Mouse (Mus musculus) left cerebral cortex, adult 8-10 months (tissue): Measurements from ENCODE around the gene Sppl2b. TPM values are rescaled to one million over a fixed set of nuclear protein-coding genes. Genes with fewer than 3 reads are reported as not detected.

Experiments used
- DNase-seq, 2 experiments: peaks; one replicate each; pipeline ENCODE4 v3.0.0; 2022; ENCODE audit warnings: low spot score in 2 of 2
- total RNA-seq, 4 experiments: library from RNA; stranded (reverse); gene quantifications; 2 replicates each; pipeline ENCODE4 v1.2.4; 2022

Gene Sppl2b
- total RNA-seq, 4 experiments from 2014 or later = 42.1 to 52.3 (median 46.0) TPM

GRCm38 (mm10) chr10:80845055-80845693 lies 9.9 kb upstream of the Sppl2b start:
- DNase-seq = no peak

GRCm38 (mm10) chr10:80845732-80846131 lies 9.3 kb upstream of the Sppl2b start:
- peak in 1 of 2 experiments; percentile 72 for DNase-seq

GRCm38 (mm10) chr10:80848571-80848970 lies 6.5 kb upstream of the Sppl2b start:
- no peak for DNase-seq

GRCm38 (mm10) chr10:80855749-80856073 lies 636 bp downstream of the Sppl2b start:
- no peak for DNase-seq

GRCm38 (mm10) chr10:80856267-80856666 lies 1.2 kb downstream of the Sppl2b start:
- DNase-seq = no peak

- no peak for DNase-seq
These were observed 1.8 kb downstream of the Sppl2b start for GRCm38 (mm10) chr10:80856908-80857307.

GRCm38 (mm10) chr10:80857386-80857785 lies 2.3 kb downstream of the Sppl2b start:
- DNase-seq = peak in 1 of 2 experiments; percentile 55

GRCm38 (mm10) chr10:80857848-80858247 lies 2.8 kb downstream of the Sppl2b start:
- DNase-seq = no peak

GRCm38 (mm10) chr10:80858350-80858935 lies 3.4 kb downstream of the Sppl2b start:
- no peak for DNase-seq

- no peak for DNase-seq
These were observed 7.2 kb downstream of the Sppl2b start for GRCm38 (mm10) chr10:80862305-80862704.

GRCm38 (mm10) chr10:80864446-80864845 lies 9.4 kb downstream of the Sppl2b start:
- no peak for DNase-seq

GRCm38 (mm10) chr10:80870993-80871392 lies 15.9 kb downstream of the Sppl2b start:
- DNase-seq = no peak

- DNase-seq = no peak
These were observed 16.5 kb downstream of the Sppl2b start, which contains the start of gene Tmprss9 for GRCm38 (mm10) chr10:80871581-80871980. Gene Tmprss9, plus strand, starts transcription at chr10:80871848.

- no peak for DNase-seq
These were observed 19.0 kb downstream of the Sppl2b start for GRCm38 (mm10) chr10:80874035-80874434.

- DNase-seq = no peak
These were observed 21.0 kb downstream of the Sppl2b start for GRCm38 (mm10) chr10:80876028-80876427.

GRCm38 (mm10) chr10:80876594-80876993 lies 21.5 kb downstream of the Sppl2b start:
- DNase-seq = no peak

- DNase-seq = no peak
These were observed 25.1 kb downstream of the Sppl2b start for GRCm38 (mm10) chr10:80880131-80880641.

GRCm38 (mm10) chr10:80880901-80881300 lies 25.8 kb downstream of the Sppl2b start:
- no peak for DNase-seq

- DNase-seq = no peak
These were observed 26.2 kb downstream of the Sppl2b start for GRCm38 (mm10) chr10:80881301-80881700.

- no peak for DNase-seq
These were observed 32.1 kb downstream of the Sppl2b start for GRCm38 (mm10) chr10:80887181-80887580.

GRCm38 (mm10) chr10:80895100-80895499 lies 40.0 kb downstream of the Sppl2b start:
- no peak for DNase-seq

- DNase-seq = no peak
These were observed 40.6 kb downstream of the Sppl2b start for GRCm38 (mm10) chr10:80895697-80896096.
